Mouse (Mus musculus) embryonic facial prominence, embryonic 11.5 days (tissue): Measurements from ENCODE around the gene Akt1. TPM values are rescaled to one million over a fixed set of nuclear protein-coding genes. Genes with fewer than 3 reads are reported as not detected.

Experiments
- ATAC-seq: fragments of 200-750 bp; cut with Nextera tagmentation; replicated peaks from 2 replicates; pipeline ENCODE4 v1.8.0; 2017; ENCODE audit warnings: low read depth; ENCODE audit not compliant: insufficient number of reproducible peaks, low FRiP score, low TSS enrichment
- DNase-seq: peaks from one replicate; pipeline ENCODE4 v3.0.0-alpha.2; 2015; ENCODE audit warnings: low spot score
- H3K27ac ChIP-seq: fragments of 300-500 bp; sonication (generic); replicated peaks from 2 replicates; pipeline ENCODE4 v1.5.1; 2014; ENCODE audit warnings: mild to moderate bottlenecking, low read depth, low read length, control low read depth
- H3K27me3 ChIP-seq: fragments of 300-500 bp; sonication (generic); 2 replicates; pipeline ENCODE4 v1.6.1; 2014; ENCODE audit warnings: mild to moderate bottlenecking, low read length, moderate library complexity, mixed read lengths; ENCODE audit not compliant: control insufficient read depth, insufficient read depth
- H3K36me3 ChIP-seq: fragments of 300-500 bp; sonication (generic); replicated peaks from 2 replicates; pipeline ENCODE4 v1.6.1; 2014; ENCODE audit warnings: low read depth, mild to moderate bottlenecking, low read length, moderate library complexity, mixed read lengths; ENCODE audit not compliant: control insufficient read depth, insufficient read depth
- H3K4me1 ChIP-seq: fragments of 300-500 bp; sonication (generic); 2 replicates; pipeline ENCODE4 v1.6.1; 2014; ENCODE audit warnings: low read length, mixed read lengths; ENCODE audit not compliant: control insufficient read depth, insufficient read depth
- H3K4me2 ChIP-seq: fragments of 300-500 bp; sonication (generic); 2 replicates; pipeline ENCODE4 v1.6.1; 2014; ENCODE audit warnings: low read depth, mild to moderate bottlenecking, control low read depth, low read length, moderate library complexity
- H3K4me3 ChIP-seq: fragments of 300-500 bp; sonication (generic); 2 replicates; pipeline ENCODE4 v1.5.1; 2014; ENCODE audit warnings: low read depth, low read length, control low read depth
- H3K9ac ChIP-seq: fragments of 300-500 bp; sonication (generic); replicated peaks from 2 replicates; pipeline ENCODE4 v1.6.1; 2014; ENCODE audit warnings: mild to moderate bottlenecking, control low read depth, low read length
- H3K9me3 ChIP-seq: fragments of 300-500 bp; sonication (generic); replicated peaks from 2 replicates; pipeline ENCODE4 v1.6.1; 2016; ENCODE audit warnings: mild to moderate bottlenecking, low read length, inconsistent platforms, mixed read lengths; ENCODE audit not compliant: control insufficient read depth
- WGBS: fragments of 180-500 bp; shearing (Covaris S2); extraction: QIAGEN DNeasy Blood & Tissue Kit; methylation state at CpG from one replicate; pipeline ENCODE4 v1.1.7; 2014; 5-methylcytosine and 5-hydroxymethylcytosine counted together
- polyA plus RNA-seq: library from polyadenylated mRNA; unstranded; fragments of >200 nt; fragmentation: Nextera tagmentation; extraction: Ambion mirVana; gene quantifications from 2 replicates; pipeline ENCODE4 v1.2.1, GENCODE M21; 2014

The Akt1 gene
- polyA plus RNA-seq, 1 experiment from 2014 or later: 99.2 TPM

GRCm38 (mm10) chr12:112679027-112679996 lies 4.6 kb upstream of the Akt1 start:
- peak; percentile 24 for ATAC-seq
- no peak overlapping the region for H3K27ac ChIP-seq
- H3K4me3 ChIP-seq: peak overlapping the region; percentile 55
- H3K27me3 ChIP-seq: peaks cover 41% of the 10 kb centered on the region
- peak; percentile 51 for DNase-seq
- no peaks in the 10 kb centered on the region for H3K36me3 ChIP-seq
- H3K9ac ChIP-seq: peak overlapping the region; percentile 56
- WGBS: 3% methylated on average over 70 of the region's 87 CpGs
- peak overlapping the region; percentile 93 for H3K4me2 ChIP-seq
- H3K4me1 ChIP-seq: peaks cover 4% of the 10 kb centered on the region
- H3K9me3 ChIP-seq: no peaks in the 10 kb centered on the region

GRCm38 (mm10) chr12:112678555-112679026 lies 3.9 kb upstream of the Akt1 start, which contains the start of gene Zbtb42:
Gene Zbtb42 (plus strand): TSS chr12:112678828.
- Histone ChIP-seq H3K27me3 (peaks cover 41% of the 10 kb centered on the region), H3K9me3 (no peaks in the 10 kb centered on the region), H3K4me1 (peaks cover 4% of the 10 kb centered on the region), H3K9ac (peak within 1 kb of the TSS; percentile 56), H3K4me2 (peak within 1 kb of the TSS; percentile 93), H3K4me3 (peak within 1 kb of the TSS; percentile 55), H3K27ac (no peak within 1 kb of the TSS), H3K36me3 (no peaks in the 10 kb centered on the region)
- WGBS: under 1% methylated on average over 57 of the region's 60 CpGs
- peak; percentile 71 for DNase-seq
- no peak for ATAC-seq

DNA sequence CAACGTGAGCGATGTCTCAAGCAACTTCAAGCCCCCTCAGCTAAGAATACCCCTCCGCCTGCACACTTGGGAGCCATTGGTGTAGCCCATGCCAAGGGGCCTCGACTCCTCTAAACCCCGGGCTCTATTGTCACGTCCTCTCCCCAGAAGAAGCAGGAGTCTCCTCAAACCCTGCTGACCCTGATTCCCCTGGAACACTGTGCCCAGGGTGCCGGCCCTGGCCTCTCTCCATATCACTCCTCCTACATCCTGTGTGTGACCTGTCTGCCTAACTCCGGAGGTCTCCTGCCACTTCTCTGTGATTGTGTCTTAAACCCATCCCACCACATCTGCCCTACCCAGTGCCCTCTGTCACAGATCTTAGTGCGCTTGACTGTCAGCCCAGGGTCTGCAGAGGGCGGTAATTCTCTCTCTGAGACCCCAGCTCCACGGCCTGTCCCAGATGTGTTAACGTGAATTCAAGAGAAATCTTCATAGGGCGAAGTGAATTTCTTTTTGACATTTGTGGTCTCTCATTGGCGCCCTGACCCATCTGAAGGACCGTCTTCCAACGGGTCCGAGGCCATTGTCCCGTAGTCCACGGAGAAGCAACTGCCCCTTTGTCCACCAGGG lies 3.4 kb upstream of the Akt1 start:
- Histone ChIP-seq H3K4me2 (peak overlapping the region; percentile 93), H3K9ac (peak overlapping the region; percentile 56), H3K27me3 (peaks cover 41% of the 10 kb centered on the region), H3K9me3 (no peaks in the 10 kb centered on the region), H3K4me3 (peak overlapping the region; percentile 55), H3K36me3 (no peaks in the 10 kb centered on the region), H3K27ac (no peak overlapping the region), H3K4me1 (peaks cover 4% of the 10 kb centered on the region)
- 18% methylated on average over 19 of the region's 19 CpGs for WGBS
- ATAC-seq (no peak), DNase-seq (no peak)

DNA sequence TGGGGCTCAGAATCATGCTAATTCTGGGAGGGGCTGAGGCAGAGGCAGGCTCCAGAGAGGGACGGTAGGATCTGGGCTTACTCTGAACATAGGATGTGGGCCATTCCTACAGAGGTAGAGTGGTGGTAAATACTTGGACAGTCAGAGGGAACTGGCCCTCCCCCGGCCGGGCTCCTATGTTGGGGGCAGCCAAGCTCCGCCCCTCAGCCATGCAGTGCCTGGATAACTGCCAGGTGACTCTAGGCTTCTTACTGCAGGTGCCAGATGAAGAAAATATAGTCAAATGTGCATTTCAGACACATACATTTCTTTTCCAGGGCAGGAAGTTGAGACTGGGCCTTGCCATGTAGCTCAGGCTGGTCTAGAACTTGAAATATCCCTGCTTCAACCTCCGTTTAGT lies 2.4 kb upstream of the Akt1 start:
- Histone ChIP-seq H3K9me3 (no peaks in the 10 kb centered on the region), H3K27ac (no peak overlapping the region), H3K9ac (no peak overlapping the region), H3K4me1 (peaks cover 4% of the 10 kb centered on the region), H3K27me3 (peaks cover 41% of the 10 kb centered on the region), H3K36me3 (no peaks in the 10 kb centered on the region), H3K4me3 (no peak overlapping the region), H3K4me2 (no peak overlapping the region)
- WGBS: 58% methylated on average over 5 of the region's 5 CpGs
- DNase-seq (no peak), ATAC-seq (no peak)

- H3K9ac ChIP-seq: peak overlapping the region; percentile 53
These were observed 756 bp upstream of the Akt1 start for GRCm38 (mm10) chr12:112675245-112676035.

DNA sequence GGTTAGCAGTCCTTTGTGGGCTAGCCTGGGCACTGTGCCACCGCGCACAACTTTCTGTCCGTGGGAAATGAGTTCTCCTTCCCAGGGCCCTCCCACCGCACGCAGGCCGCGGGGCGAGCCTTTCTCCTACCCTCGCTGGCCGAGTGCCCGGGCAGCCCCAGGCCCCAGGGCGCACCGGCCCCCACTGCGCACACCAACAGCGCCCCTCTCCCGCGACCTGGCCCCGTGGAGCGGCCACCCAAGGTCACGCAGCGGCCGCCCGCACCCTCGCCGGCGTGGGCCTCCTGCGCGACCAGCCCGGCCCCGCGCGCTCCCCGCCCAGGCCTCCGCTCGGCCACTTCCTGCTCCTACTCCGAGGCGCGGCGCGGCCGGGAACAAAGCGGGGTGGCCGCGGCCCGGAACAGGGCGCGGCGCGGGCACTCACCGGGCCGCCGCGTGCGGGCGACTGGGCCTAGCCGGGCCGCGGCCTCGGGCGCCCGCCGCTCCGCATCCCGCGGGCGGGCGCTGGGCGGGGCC lies 1.1 kb downstream of the Akt1 start:
- H3K27ac ChIP-seq: peak overlapping the region; percentile 88
- peaks cover 14% of the 10 kb centered on the region for H3K36me3 ChIP-seq
- WGBS: under 1% methylated on average over 56 of the region's 68 CpGs
- H3K9ac ChIP-seq: peak overlapping the region; percentile 99
- H3K27me3 ChIP-seq: peaks cover 11% of the 10 kb centered on the region
- peak overlapping the region; percentile 89 for H3K4me2 ChIP-seq
- H3K9me3 ChIP-seq: no peaks in the 10 kb centered on the region
- peaks cover 16% of the 10 kb centered on the region for H3K4me1 ChIP-seq
- DNase-seq: peak; percentile 36
- H3K4me3 ChIP-seq: peak overlapping the region; percentile 94
- no peak for ATAC-seq

More at GRCm38 (mm10) chr12:112675245-112676035, 756 bp upstream of the Akt1 start:
- H3K27me3 ChIP-seq: peaks cover 29% of the 10 kb centered on the region
- H3K27ac ChIP-seq: 0 out of 2 replicates have a peak overlapping the region, but pooled peaks have one; percentile 88
- 14% methylated on average over 18 of the region's 18 CpGs for WGBS
- H3K4me2 ChIP-seq: peak overlapping the region; percentile 89
- ATAC-seq (peak; percentile 7; the same call in 1 of the 2 replicates), DNase-seq (peak; percentile 94)
- peaks cover 3% of the 10 kb centered on the region; the same call in 1 of the 2 replicates for H3K36me3 ChIP-seq
- H3K9me3 ChIP-seq: no peaks in the 10 kb centered on the region
- peak overlapping the region; percentile 94 for H3K4me3 ChIP-seq
- H3K4me1 ChIP-seq: peaks cover 16% of the 10 kb centered on the region

DNA sequence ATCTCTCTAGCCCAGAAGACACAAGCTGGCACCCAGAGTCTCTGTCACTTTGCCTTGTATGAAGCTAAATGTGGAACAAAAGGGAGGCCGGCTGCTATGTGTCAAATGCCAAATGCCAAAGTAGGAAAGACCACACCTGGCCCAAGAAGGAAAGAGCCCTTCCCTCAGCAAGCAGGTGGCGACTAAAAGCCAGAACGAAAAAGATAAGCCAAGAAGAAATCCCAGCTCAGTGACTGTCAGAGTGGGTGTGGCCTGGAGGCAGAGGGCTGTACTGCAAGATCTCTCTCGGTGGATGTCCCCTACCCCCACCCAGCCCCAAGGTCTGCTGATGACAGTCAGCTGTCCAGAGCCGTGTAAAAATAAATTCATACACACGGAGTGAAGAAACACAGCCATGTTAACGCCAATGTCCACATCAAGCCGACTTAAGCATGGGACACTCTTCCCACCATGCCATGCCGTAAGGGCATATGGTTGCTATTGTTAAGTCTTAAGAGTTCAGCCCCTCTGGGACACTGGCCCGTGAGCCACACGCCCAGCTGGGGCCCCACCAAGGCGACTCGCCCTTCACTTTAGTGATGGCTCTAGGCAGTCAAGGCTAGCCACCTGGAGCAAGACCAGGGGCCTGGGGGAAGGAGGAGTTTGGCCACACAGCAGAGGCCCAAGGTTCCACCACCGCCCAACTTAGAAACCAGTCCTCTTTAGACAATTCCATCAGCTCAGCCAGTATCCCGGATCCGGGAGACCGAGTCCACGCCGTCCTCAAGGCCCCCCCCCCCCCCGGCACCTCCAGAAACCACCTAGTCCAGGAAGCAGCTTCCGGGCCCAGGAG lies 1.7 kb downstream of the Akt1 start:
- Histone ChIP-seq H3K4me3 (peak overlapping the region; percentile 94), H3K27ac (peak overlapping the region; percentile 88), H3K36me3 (peaks cover 18% of the 10 kb centered on the region), H3K9me3 (no peaks in the 10 kb centered on the region), H3K4me1 (peaks cover 16% of the 10 kb centered on the region), H3K27me3 (peaks cover 9% of the 10 kb centered on the region), H3K9ac (peak overlapping the region; percentile 99), H3K4me2 (peak overlapping the region; percentile 89)
- ATAC-seq (peak; percentile 14; the same call in 1 of the 2 replicates), DNase-seq (peak; percentile 47)
- 6% methylated on average over 21 of the region's 21 CpGs for WGBS
